Mouse (Mus musculus) left cerebral cortex, adult 2 months (tissue): ENCODE data around the gene Itgb4. TPM values are rescaled to one million over a fixed set of nuclear protein-coding genes. Genes with fewer than 3 reads are reported as not detected.

Source experiments
- DNase-seq, 2 experiments: peaks; one replicate each; pipeline ENCODE4 v3.0.0; 2021 to 2022; ENCODE audit warnings: low spot score in 2 of 2, mixed read lengths in 1 of 2; ENCODE audit errors: extremely low spot score in 1 of 2
- H3K27ac ChIP-seq: fragments of 200-600 bp; 2 replicates; pipeline ENCODE4 v1.8.1; 2022
- H3K4me3 ChIP-seq: fragments of 200-600 bp; 2 replicates; pipeline ENCODE4 v1.8.1; 2022
- CTCF ChIP-seq: fragments of 200-600 bp; IDR thresholded peaks from 2 replicates; pipeline ENCODE4 v1.8.1; 2022; ENCODE audit warnings: antibody characterized with exemption, mild to moderate bottlenecking, moderate library complexity
- intact Hi-C: fragments of 180-260 bp; cut with DNase I; formaldehyde crosslinking; loops from one replicate; pipeline ENCODE4 v1.15.1; 2025
- total RNA-seq, 2 experiments: library from RNA; stranded (reverse); gene quantifications; 2 replicates each; pipeline ENCODE4 v1.2.3; 2021

The Itgb4 gene
- total RNA-seq, 2 experiments from 2014 or later, result 5.1 to 5.7 TPM

DNA sequence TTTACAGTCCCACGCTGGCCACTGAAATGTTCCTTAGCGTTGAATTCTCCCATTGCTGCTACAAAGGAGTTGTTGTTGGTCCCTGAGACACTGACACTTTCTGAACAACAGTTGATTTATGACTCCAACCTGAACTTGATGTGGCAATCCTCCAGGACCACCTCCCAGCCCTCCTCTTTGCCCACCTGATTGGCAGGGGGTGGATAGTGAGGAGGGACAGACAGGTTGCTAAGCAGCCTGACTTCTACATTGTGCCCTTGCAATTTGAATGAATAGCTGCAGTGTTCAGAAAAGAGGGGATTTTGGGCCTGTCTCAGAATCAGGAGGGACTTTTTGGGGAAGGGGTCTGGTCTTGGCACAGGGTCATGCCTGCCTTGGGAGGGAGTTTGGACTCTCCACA lies 23.8 kb upstream of the Itgb4 start:
- Histone ChIP-seq H3K4me3 (no peak overlapping the region), H3K27ac (no peak overlapping the region)
- TF ChIP-seq CTCF, result no peak
- intact Hi-C loops, result no loop called here
- no peak for DNase-seq

DNA sequence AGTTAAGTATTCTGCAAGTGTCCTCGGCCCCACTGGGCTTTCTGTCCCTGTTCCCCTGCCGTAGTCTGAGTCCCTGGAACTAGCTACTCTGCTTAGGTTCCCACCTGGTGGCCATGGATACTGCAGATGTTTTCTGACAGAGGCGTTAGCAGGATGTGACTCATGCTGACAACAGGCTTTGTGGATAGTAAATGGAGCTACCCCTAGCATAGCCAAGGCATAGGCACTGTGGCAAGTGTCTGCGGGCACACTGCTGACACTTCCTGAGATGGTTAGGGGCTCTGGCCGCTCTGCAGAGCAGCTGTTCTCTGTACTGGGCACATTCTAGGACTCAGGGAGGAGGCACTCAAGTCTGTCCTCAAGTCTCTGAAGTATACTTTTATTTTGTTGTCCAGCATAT lies 19.8 kb upstream of the Itgb4 start:
- DNase-seq, result no peak
- intact Hi-C loops, result no loop called here
- H3K27ac ChIP-seq, result no peak overlapping the region
- TF ChIP-seq CTCF, result no peak
- H3K4me3 ChIP-seq, result no peak overlapping the region

DNA sequence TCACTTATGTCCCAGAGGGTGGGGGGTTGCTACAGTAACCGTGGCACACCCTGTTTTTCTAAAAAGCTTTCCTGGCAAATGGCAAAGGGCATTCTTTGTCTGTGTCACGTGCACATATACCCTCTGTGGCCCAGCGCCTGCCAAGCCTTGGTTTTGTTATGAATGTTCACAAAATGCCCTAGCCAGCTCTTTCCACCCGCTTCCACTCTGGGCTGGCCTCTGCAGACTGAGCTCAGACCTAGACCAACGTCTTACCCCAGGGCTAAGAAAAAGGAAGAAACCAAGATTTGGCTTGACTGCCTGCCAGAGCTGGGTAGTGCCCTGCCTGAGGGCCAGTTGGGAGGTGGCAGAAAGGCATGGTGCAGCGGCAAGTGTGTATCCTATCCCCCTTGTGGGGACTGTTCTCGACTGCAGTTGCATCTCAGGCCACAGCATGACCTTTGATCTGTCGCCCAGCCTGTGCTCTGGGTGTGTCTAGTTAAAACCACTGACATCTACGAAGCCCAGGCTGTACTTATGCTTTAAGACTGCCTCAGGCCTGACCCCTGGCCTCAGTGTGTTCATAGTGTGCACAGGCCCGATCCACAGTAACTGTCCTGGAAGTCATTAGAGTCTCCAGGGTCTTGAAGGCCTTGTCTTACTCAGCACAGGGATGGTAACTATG lies 19.2 kb upstream of the Itgb4 start:
- TF ChIP-seq CTCF, result no peak
- Histone ChIP-seq H3K4me3 (no peak overlapping the region), H3K27ac (peak overlapping the region; percentile 64)
- intact Hi-C loops, result no loop called here
- DNase-seq, result no peak

DNA sequence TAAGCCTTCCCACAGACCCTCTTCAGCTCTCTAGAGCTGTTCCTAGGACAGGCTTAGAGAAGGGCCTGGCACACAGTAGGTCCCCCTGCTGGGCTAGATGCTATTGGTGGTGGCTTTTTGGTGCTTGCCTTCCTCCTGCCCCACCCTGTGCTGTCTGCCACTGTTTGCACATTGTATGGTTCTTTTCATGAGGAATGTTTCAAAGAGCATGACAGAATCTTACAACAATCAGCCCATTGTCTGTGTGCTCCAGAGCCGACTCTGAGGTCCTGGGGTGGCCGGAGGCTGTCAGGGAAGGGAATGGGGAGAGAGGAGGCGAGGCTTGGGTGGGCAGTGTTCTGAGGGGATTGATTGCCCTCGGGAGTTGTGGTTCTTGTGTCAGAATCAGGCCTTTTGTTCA lies 18.1 kb upstream of the Itgb4 start:
- no peak for DNase-seq

DNA sequence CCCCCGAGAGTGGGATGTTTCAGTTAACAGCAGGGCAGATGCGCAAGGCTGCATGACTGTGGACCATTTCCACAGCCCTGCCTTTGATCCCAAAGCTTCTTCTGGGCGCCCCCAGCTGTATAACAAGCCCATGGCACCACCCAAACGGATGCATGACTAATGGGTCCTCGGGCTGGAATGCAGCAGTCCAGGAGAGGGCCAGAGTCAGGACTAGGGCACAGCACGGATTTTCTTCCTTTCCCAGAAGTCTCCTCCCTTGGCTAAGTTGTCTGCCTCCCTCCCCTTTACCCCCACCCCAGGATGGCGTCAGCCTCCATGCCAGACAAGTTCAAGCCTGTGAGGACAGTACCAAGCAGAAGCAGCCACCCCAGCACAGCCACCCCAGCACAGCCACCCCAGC lies 16.5 kb upstream of the Itgb4 start:
- Histone ChIP-seq H3K27ac (peak overlapping the region; percentile 59; the same call in 1 of the 2 replicates), H3K4me3 (no peak overlapping the region)
- no peak for TF ChIP-seq CTCF
- no peak for DNase-seq
- intact Hi-C loops, result no loop called here

More for the DNA sequence above, 18.1 kb upstream of the Itgb4 start:
- H3K4me3 ChIP-seq, result no peak overlapping the region
- no peak for TF ChIP-seq CTCF
- peak overlapping the region; percentile 59 for H3K27ac ChIP-seq
- intact Hi-C loops, result no loop called here

DNA sequence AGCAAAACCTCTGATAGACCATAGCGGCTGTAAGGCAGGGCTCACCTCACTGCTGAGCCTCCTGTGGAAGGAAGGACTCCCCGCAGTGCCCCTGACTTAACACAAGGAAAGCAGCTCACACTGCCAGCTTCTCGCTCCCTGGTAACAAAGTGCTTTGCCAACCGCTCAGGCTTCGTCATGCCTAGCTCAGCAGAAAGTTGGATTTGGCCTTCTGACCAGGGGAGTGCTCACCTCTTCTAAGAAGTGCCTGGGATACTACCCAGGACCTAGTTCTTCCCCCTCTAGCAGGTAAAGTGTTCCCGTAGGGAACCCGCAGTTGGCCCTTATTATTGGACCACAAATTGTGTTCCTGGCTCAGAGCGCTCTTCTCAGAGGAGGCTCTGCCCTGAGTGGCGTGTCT lies 15.5 kb upstream of the Itgb4 start:
- TF ChIP-seq CTCF, result no peak
- no peak for DNase-seq
- intact Hi-C loops, result no loop called here
- H3K4me3 ChIP-seq, result no peak overlapping the region
- H3K27ac ChIP-seq, result no peak overlapping the region

DNA sequence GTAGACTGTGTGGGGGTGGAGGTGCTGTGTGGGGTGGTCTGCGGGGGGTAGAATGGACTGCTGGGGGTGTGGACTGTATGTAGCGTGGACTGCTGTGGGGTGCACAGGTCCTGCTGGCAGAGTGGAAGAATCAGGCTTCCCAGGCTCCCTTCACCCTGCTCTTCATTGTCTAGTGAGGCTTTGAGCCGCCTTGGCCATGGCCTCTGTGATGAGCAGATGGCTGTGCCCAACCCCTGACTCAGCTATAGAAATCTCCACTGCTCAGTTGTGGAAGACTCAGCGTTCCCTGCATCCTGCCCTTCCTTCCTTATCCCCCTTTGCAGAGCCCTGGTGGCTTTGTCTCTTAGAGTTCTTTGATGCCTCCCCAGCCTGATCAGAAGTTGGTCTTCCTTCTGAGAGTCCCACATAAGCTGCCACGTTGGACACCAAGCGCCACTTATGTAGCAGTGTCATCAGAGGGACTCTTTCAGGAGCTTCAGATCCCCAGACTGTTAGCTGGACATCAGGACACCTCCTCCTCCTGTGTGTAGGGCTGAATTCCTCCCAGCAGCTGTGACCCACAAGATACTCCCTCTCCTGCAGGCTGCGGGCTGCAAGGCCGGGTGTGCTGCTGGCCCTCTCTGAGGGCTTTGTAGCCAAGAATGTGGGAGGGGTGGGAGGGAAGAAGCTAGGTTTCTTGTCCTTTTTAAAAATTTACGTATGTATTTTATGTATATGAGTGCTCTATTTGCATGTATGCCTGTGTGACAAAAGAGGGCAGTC lies 11.7 kb upstream of the Itgb4 start:
- Histone ChIP-seq H3K4me3 (no peak overlapping the region), H3K27ac (no peak overlapping the region)
- DNase-seq, result no peak
- no peak for TF ChIP-seq CTCF
- intact Hi-C loops, result no loop called here

DNA sequence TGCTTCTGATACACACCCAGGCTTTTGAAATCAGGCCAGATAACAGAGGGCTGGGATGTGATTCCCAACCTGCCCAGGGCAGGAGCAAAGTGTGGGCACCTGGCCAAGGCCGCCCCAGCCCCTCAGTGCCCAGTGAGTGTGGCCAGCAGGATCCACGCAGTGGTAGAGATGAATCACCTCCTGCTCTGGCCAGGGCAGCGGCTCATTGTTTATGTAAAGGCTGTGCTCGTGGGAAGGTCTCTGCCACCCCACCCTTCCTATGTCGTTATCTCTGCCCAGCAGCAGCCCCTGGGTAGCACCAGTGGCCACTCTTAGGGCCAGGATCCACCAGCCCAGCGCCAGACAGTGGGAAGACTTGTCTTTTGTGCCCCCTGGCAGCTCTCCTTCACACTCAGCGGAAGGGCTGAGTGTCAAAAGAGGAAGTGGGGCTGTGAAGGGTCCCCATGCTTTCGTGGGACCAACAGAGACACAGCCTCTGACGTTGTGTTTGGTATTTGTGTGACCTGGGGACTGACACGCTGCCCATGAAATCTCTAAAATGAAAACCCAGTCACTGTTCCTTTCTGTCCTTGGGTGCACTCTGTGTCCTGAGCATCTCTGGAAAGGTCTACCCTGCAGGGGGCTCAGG lies 9.4 kb upstream of the Itgb4 start:
- Histone ChIP-seq H3K4me3 (no peak overlapping the region), H3K27ac (no peak overlapping the region)
- TF ChIP-seq CTCF, result no peak
- intact Hi-C loops, result no loop called here
- no peak for DNase-seq

DNA sequence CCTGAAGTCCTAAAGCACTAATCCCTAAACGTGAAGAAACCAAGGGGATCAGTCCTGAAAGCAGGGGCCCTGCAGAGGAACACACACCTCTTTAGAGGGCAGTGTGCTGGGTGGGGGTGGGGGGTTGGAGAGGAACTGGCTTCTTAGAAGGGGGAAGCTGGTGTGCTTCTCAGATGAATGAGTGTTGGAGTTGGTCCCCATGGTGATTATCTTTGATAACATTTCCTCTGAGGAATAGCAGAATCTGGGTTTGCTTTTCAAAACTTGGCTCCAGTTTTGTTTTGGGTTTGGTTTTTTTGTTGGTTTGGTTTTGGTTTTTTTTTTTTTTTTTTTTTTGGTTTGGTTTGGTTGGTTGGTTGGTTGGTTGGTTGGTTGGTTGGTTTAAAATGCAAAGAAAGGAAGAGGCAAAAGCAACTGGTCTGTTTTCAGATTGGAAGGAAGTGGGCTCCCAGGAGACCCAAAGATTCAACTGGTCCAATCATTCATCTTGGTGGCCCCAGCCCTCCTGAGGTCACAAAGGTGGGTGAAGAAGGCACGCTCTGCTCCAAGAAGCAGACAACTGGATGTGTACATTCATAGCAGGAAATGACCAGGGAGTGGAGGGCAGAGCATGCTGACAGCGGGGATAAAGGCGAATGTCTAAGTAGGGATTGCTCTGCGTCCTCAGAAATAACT lies 5.6 kb upstream of the Itgb4 start:
- TF ChIP-seq CTCF, result no peak

DNA sequence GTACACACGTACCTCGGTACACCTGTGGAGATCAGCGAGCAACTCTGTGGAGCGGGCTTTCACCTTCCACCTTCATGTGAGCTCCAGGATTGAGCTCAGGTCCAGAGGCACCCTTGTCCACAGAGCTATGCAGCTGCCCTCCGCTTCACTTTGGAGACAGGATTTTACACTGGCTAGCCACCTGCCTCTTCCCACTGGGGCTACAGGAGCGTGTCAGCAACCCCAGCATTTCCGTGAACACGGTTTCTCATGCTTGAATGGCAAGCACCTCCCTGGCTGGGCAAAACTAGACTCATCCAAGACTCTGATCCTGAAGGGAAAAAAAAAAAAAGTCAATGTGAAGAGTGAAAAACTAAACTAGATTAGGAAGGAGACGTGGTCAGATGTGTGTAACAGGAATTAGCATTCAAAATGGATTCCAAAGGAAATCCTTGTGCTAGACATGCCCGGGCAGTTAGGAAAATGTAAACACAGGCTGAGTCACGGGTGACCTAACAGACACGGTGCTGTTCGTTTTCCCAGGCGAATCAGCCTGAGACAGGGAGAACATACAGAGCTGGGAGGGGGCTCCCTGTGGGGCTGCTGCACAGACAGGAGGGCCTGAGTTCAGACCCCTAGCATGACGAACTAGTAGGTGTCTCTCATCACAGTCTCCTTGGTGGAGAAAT lies 4.4 kb upstream of the Itgb4 start:
- DNase-seq, result no peak
- Histone ChIP-seq H3K4me3 (no peak overlapping the region), H3K27ac (no peak overlapping the region)
- intact Hi-C loops, result no loop called here
- TF ChIP-seq CTCF, result no peak

More for the DNA sequence above, 5.6 kb upstream of the Itgb4 start:
- intact Hi-C loops, result no loop called here
- H3K4me3 ChIP-seq, result no peak overlapping the region
- DNase-seq, result no peak
- H3K27ac ChIP-seq, result no peak overlapping the region

DNA sequence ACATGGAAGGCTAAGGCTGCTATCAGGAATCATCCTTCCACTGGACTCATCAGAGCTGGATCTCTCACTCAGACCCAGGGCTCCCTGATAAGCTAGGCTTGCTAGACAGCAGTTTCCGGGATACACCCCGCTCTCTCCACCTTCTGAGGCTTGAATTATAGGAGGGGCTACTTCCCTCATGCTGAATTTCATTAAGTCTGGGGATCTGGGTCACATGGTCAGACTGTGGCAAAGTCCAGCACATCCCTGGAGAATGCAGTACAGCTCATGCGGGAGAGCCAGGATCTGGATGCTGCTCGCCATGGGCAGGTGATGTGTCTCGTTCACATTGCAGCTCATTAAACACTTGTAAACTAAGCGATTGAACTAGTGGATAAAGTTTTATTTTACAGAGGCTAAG lies 3.5 kb upstream of the Itgb4 start:
- no peak for DNase-seq
- TF ChIP-seq CTCF, result no peak
- intact Hi-C loops, result no loop called here
- H3K4me3 ChIP-seq, result no peak overlapping the region
- no peak overlapping the region for H3K27ac ChIP-seq

DNA sequence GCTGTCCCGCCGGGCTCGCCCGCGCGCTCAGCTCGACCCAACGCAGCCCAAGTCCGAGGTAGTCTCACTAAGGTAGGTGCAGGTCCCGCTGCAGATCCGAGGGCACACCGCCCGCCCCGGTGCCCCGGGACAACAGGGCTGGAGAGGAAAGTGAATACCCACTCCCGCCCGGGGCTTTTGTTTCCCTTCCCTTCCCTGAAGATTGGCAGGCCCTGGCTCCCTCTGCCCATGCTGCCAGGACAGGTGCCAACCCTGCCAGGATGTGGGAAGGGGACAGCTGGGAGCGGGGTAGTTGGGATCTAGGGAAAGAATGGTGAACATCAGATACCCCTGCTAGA lies 543 bp downstream of the Itgb4 start:
- DNase-seq, result no peak
- H3K27ac ChIP-seq, result no peak overlapping the region
- intact Hi-C loops, result no loop called here
- peak overlapping the region; percentile 36 for H3K4me3 ChIP-seq
- no peak for TF ChIP-seq CTCF
